Mouse (Mus musculus): ENCODE measurements around the gene Fgd6. TPM values are rescaled to one million over a fixed set of nuclear protein-coding genes. Genes with fewer than 3 reads are reported as not detected.

The Fgd6 gene
- total RNA-seq, 2 experiments from 2014 or later: 1.1 to 1.4 TPM

GRCm38 (mm10) chr10:94087367-94088077, 51.7 kb downstream of the Fgd6 start:
- ATAC-seq (ENCODE audit: poor library complexity, severe bottlenecking): no peak

DNA sequence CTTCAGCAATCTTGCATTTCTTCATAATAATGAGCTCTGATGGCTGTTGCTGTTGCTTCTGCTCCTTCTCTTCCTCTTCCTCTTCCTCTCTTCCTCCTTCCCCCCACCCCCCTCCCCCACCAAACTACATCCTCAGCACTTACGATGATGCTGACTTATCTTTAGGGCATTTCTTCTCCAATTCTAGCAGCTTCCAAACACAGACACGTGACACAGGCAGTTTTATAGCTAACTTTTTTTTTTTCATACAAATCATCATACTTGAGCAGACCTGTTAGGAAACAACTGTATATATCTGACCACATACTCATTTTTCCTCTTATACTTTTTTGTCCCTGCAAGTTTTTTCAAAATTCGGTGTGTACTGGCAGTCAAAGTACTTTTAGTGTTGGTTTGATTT, 54.2 kb downstream of the Fgd6 start:
- no peak for ATAC-seq (ENCODE audit: poor library complexity, severe bottlenecking)

GRCm38 (mm10) chr10:94093534-94093933, 57.7 kb downstream of the Fgd6 start:
- ATAC-seq (ENCODE audit: poor library complexity, severe bottlenecking): no peak

- ATAC-seq (ENCODE audit: poor library complexity, severe bottlenecking): no peak
Measured at GRCm38 (mm10) chr10:94095743-94096465, 60.1 kb downstream of the Fgd6 start.

DNA sequence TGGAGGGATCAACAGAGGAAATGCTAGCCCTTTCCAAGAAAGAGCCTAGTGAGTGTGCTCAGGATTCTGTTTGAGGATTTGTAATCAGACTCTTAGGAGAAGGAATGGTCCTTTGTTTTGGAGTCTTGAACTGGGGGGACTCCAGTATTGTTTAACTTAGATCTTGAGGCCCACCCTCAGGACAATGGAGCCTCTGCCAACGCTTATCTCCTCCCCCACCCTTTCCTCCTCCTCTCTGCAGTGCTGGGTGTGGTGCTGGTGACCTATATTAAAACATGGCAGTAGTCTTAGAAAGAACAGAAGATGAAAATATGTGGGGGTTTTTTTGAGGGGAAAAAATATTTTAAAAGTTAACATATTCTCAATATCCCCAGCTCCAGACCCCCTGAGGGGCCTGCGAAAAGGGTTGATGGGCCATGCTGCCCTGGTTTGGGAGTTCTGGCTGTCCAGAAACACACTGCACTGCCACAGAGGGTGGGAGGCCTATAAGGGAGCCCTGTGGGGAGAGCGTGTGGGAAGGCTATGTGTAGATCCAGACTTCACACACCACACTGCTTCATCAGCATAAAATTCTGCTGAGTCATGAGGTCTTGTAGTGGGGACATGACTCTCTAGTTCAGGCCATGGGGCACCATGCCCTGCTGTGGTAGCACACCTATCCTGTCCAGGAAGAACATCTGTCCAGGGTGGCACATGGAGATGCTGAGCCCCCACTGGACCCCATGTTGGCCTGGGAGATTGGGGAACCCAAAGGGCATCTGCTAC, 61.5 kb downstream of the Fgd6 start:
- peak; percentile 23; the same call in 1 of the 2 replicates for ATAC-seq (ENCODE audit: poor library complexity, severe bottlenecking)

DNA sequence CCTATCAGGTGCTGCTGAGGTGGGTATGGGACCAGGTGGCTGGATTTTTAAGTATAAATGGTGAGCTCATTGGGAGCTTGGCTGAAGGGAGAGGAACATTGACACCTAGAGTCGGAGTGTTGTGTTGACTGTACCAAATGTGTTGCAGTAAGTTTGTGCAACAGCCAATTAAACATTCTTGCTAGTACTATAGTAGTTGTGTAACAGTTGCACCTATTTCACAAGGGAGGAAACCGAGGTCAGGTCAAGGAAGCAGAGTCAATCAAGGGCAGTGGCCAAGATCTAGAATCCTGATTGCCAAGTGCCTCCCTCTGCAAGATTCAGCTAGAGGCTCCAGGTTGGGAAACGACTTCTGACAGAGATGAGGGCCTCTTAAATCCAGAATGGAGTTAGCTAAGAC, 62.3 kb downstream of the Fgd6 start:
- ATAC-seq (ENCODE audit: poor library complexity, severe bottlenecking): peak; percentile 82

GRCm38 (mm10) chr10:94105498-94105897, 69.7 kb downstream of the Fgd6 start:
- ATAC-seq (ENCODE audit: poor library complexity, severe bottlenecking): peak; percentile 48

- ATAC-seq (ENCODE audit: poor library complexity, severe bottlenecking): peak; percentile 53
Measured at GRCm38 (mm10) chr10:94107168-94107567, 71.4 kb downstream of the Fgd6 start.

DNA sequence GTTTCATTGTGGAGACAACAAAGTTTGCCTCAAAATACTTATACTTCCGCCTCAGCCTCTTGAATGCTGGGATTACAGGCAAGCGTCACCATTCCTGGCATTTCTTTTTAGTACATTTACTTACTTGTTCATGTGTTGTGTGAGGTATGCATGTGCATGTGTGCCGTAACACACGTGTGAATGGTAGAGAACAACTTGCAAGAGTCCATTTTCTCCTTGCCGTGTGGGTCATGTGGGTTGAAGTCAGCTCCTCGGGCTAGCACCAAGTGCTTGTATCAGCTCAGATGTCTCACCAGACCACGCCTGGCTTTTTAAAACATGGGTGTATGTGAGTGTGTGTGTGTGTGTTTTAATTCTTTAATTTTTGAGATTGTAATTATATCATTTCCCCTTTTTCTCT, 71.8 kb downstream of the Fgd6 start:
- ATAC-seq (ENCODE audit: poor library complexity, severe bottlenecking): no peak

DNA sequence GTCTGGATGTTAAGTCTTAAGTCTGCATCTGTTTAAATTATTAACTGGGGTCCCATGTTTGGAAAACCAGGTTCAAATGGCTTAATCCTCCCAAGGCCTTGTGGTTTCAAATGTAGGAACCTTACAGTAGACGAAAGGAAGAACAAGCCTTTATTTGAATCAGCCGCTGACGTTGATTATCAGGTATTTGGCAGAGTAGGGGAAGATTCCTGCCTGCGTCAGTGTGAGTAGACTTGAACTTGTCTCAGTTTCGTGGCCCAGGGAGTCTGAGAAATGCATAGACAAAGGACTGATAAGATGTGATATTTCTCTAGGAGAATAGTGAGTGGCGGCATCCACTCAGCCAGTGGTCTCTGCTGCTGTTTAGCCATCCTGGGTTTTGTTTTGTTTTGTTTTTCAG, 73.0 kb downstream of the Fgd6 start:
- no peak for ATAC-seq (ENCODE audit: poor library complexity, severe bottlenecking)

DNA sequence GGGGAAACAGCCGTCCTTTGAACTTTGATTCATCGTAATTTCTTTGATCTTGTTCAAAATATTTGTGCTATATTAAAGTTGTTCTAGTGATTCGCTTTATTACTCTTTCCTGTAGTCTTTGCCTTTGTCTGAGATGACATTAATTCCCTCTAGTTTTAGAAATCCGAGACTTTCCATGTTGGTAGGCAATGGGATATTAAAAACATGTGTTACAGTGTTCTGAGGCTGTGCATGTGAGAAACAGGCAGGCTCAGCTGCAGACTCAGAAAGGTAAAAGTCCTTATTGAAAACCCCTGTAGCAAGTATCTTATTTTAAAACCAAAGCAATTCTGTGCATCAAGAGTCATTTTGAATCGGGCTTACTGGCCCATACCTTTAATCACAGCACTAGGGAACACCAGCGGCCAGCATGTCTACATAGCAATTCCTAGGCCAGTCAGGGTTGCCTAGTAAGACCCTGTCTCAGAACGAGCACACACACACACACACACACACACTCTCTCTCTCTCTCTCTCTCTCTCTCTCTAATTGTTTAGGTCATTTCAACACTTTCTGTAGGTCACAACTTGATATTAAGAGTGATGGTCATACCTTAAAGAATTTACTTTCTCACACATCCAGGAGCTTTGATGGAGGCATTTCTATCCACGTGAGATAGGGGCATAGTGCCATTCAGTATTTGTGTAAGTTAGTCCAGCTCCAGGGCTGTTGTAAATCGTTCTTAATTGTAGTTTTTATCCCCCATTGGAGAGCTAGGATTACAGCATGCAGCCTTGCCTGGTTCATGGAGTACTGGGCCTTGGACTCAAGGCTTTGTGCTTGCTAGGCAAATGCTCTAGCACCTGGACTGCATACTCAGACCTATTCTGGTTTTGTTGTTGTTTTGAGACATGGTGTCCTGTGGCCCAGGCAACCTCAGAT, 75.3 kb downstream of the Fgd6 start:
- ATAC-seq (ENCODE audit: poor library complexity, severe bottlenecking): no peak

DNA sequence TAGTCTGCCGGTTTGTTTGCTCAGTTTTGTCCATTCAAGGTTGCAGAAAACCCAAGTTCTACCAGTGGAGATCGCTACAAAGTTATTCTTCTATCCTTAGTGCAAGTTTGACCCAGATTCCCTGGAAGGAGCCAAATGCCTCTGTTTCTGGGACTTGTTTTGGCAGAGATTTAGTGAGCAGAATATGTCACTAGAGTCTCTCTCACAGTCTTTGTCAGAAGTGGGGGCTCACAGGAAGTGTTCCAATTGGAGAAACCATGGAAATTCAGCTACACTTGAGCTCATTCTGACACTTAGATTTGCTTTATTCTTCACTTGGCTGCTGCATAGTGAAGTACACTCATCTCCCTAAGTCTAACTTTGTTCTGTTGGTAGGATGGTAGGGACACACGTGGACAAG, 76.4 kb downstream of the Fgd6 start:
- ATAC-seq (ENCODE audit: poor library complexity, severe bottlenecking): no peak

DNA sequence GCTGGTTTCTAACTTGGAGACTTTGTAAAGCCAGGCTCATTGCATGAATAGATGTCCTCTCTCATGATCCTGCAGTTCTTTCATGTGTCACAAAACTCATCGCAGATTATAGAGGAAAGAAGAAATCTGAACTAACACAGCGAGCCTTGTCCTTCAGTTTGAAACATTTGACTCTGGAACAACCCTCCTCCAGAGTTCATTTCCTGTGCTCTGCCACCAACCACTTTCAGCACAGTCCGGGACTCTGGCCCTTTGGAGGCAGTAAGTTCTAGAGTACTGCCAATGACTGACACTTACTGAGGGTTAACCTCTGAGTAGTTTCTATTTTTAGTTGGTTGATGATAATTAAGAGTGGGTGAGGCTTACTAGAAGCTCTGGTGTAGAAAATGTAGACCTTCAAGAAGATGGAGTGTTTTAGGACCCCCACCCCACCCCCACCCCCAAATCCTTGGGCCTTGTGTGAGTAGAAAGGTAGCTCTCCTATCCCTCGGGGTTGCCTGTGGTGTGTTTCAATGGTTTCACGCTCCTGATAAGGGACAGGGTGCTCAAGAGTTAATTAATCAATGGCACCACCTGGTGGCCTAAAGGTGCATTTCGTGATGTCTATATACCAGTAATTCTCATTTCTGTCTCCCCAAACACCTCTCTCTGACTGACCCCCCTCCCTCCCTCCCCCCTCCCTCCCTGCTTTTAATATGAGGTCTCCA, 80.2 kb downstream of the Fgd6 start:
- peak; percentile 96 for ATAC-seq (ENCODE audit: poor library complexity, severe bottlenecking)

DNA sequence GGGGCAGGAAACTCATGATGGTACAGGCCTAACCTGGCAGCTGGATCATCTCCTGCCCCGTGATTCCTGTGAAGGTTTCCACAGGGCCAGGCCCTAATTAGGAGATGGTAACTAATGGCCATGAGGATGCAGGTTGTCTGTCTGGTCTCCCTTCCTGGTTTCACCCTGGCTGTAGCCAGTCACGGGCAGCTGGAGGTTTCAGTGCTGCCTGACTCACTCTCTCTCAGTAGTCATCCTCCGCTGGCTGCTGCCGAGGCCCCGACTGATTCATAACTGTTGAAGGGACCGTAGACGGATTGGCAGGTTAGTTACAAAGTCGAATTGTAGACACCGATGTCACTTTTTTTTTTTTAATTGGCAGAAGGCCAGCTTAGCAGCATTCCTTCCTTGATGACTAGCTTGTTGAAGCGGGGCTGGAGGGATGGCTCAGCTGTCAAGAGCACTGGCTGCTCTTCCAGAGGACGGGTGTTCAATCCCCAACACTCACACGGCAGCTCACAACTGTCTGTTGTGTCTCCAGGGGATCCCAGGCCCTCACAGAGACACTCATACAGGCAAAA, 81.1 kb downstream of the Fgd6 start:
- no peak for ATAC-seq (ENCODE audit: poor library complexity, severe bottlenecking)

DNA sequence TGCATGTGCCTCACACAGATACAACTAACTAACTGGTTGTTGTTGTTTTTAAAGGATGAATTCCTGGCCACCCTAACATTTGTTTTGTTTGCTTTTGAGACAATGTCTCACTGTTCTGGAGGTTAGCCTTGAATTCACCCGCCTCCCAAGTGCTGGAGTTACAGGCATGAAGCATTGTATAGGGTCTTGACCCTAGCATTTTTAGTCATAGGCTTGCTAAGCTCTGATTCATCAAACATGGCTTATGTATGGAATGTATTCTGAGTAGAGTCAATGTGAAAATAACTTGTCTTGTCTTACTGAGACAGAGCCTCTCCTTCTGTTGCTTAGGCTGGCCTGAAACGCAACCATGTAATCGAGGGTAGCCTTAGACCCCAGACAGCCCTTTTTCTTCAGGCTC, 82.1 kb downstream of the Fgd6 start:
- no peak for ATAC-seq (ENCODE audit: poor library complexity, severe bottlenecking)

GRCm38 (mm10) chr10:94118993-94119392, 83.2 kb downstream of the Fgd6 start:
- ATAC-seq (ENCODE audit: poor library complexity, severe bottlenecking): no peak

DNA sequence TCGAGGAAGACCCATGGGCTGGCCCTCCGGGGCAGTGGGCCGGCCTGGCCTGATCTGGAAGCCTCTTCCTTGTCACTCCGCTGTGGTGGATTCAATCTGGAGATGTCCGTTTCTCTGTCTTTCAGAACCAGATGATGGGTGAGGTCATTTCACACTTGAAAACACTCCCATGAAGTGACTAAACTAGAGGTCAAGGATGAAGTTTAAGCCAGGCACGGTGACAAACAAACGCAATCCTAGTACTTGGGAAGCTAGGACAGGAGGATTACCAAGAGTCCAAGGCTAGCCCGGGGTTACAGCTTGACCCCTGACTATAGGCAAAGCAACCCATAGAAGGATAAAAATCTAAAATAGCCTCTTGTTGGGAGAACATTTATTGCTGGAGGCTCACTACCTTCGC, 84.9 kb downstream of the Fgd6 start:
- ATAC-seq (ENCODE audit: poor library complexity, severe bottlenecking): no peak

GRCm38 (mm10) chr10:94122595-94122994, 86.8 kb downstream of the Fgd6 start:
- ATAC-seq (ENCODE audit: poor library complexity, severe bottlenecking): peak; percentile 82

DNA sequence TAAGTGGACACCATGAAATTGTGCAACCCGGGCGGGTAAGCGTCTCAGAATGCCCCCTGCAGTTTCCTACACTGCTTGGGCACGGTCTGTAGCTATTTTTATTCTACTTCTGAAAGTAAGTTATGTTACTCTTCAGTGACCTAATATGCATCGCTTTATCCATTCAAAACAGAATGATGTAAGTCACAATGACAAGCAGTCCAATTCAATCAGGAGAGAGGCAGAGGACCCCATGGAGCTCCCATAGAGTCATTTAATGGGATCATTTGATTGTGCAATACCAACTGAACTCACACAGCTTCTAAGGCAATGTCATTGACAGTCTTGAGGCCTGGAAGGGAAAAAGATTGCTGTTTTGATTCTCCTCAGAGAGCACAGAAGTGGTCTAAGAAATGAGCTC, 87.8 kb downstream of the Fgd6 start:
- ATAC-seq (ENCODE audit: poor library complexity, severe bottlenecking): no peak

DNA sequence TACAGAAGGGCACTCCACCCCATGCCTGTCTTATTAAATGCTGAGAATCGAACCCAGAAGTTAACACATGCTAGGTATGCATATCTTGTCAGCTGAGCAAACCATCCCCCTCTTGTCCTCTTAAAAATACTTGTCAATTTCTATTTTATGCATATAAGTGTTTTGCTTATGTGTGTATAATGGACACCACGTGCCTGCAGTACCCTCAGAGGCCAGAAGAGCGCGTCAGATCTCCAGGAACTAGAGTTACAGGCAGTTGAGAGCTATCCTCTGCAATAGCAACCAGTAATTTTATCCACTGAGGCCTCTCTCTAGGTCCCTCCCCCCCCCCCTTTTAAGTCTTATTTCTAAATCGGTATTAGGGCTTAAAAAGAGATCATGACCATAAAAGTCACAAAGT, 88.6 kb downstream of the Fgd6 start:
- ATAC-seq (ENCODE audit: poor library complexity, severe bottlenecking): no peak
